Mouse (Mus musculus) stomach, embryonic 16.5 days (tissue): ENCODE data around the gene Spns1. TPM values are rescaled to one million over a fixed set of nuclear protein-coding genes. Genes with fewer than 3 reads are reported as not detected.
"Not testable (repeated sequence)": the region's sequence is repeated elsewhere in the genome, so short reads cannot be mapped to it uniquely, and the experiment has no call there.

Experiments used
- ATAC-seq: fragments of 200-750 bp; cut with Nextera tagmentation; 2 replicates; pipeline ENCODE4 v1.8.0; 2017; ENCODE audit warnings: moderate number of reproducible peaks, moderate TSS enrichment; ENCODE audit not compliant: insufficient read depth, low FRiP score
- H3K27ac ChIP-seq: fragments of 300-500 bp; sonication (generic); 2 replicates; pipeline ENCODE4 v1.5.1; 2014; ENCODE audit warnings: low read length
- H3K27me3 ChIP-seq: fragments of 300-500 bp; sonication (generic); 2 replicates; pipeline ENCODE4 v1.6.1; 2014; ENCODE audit warnings: low read length, control low read depth, mixed read lengths; ENCODE audit not compliant: control insufficient read depth, insufficient read depth
- H3K36me3 ChIP-seq: fragments of 300-500 bp; sonication (generic); 2 replicates; pipeline ENCODE4 v1.6.1; 2014; ENCODE audit warnings: low read length; ENCODE audit not compliant: control insufficient read depth, insufficient read depth
- H3K4me1 ChIP-seq: fragments of 300-500 bp; sonication (generic); 2 replicates; pipeline ENCODE4 v1.6.1; 2014; ENCODE audit warnings: low read length, control low read depth, mixed read lengths; ENCODE audit not compliant: control insufficient read depth, insufficient read depth
- H3K4me2 ChIP-seq: fragments of 300-500 bp; sonication (generic); 2 replicates; pipeline ENCODE4 v1.6.1; 2014; ENCODE audit warnings: low read depth, low read length, mixed read lengths
- H3K4me3 ChIP-seq: fragments of 300-500 bp; sonication (generic); replicated peaks from 2 replicates; pipeline ENCODE4 v1.5.1; 2014; ENCODE audit warnings: mild to moderate bottlenecking, low read length
- H3K9ac ChIP-seq: fragments of 300-500 bp; sonication (generic); 2 replicates; pipeline ENCODE4 v1.6.1; 2014; ENCODE audit warnings: low read length
- H3K9me3 ChIP-seq: fragments of 300-500 bp; sonication (generic); replicated peaks from 2 replicates; pipeline ENCODE4 v1.6.1; 2016; ENCODE audit warnings: low read length, control low read depth; ENCODE audit not compliant: control insufficient read depth
- WGBS: fragments of 180-500 bp; shearing (Covaris S2); extraction: QIAGEN DNeasy Blood & Tissue Kit; methylation state at CpG from one replicate; pipeline ENCODE4 v1.1.7; 2014; 5-methylcytosine and 5-hydroxymethylcytosine counted together
- microRNA-seq: library from miRNA; unstranded; fragments of <30 nt; microRNA quantifications from one replicate; pipeline ENCODE4, GENCODE M21; 2016
- polyA plus RNA-seq: library from polyadenylated mRNA; unstranded; fragments of >200 nt; fragmentation: Nextera tagmentation; extraction: Ambion mirVana; gene quantifications from 2 replicates; pipeline ENCODE4 v1.2.1, GENCODE M21; 2015

The Spns1 gene
- polyA plus RNA-seq, 1 experiment from 2014 or later, result 48.1 TPM

GRCm38 (mm10) chr7:126330693-126331092, 46.6 kb downstream of the Spns1 start:
- H3K4me2 ChIP-seq, result no peak overlapping the region
- H3K9ac ChIP-seq, result no peak overlapping the region
- no peak overlapping the region for H3K27ac ChIP-seq
- H3K36me3 ChIP-seq, result no peaks in the 10 kb centered on the region
- no peaks in the 10 kb centered on the region for H3K9me3 ChIP-seq
- no peaks in the 10 kb centered on the region for H3K27me3 ChIP-seq
- 37% methylated on average over 2 of the region's 2 CpGs for WGBS
- no peak overlapping the region for H3K4me3 ChIP-seq
- no peaks in the 10 kb centered on the region for H3K4me1 ChIP-seq
- ATAC-seq, result no peak

GRCm38 (mm10) chr7:126329907-126330645, 47.2 kb downstream of the Spns1 start:
- Histone ChIP-seq H3K4me3 (no peak overlapping the region), H3K4me1 (no peaks in the 10 kb centered on the region), H3K27ac (no peak overlapping the region), H3K27me3 (no peaks in the 10 kb centered on the region; the same call in 1 of the 2 replicates), H3K9ac (no peak overlapping the region), H3K36me3 (no peaks in the 10 kb centered on the region), H3K4me2 (no peak overlapping the region), H3K9me3 (no peaks in the 10 kb centered on the region)
- 77% methylated on average over 9 of the region's 9 CpGs for WGBS
- no peak for ATAC-seq

- WGBS, result 88% methylated on average over 5 of the region's 6 CpGs
- not testable (repeated sequence) for ATAC-seq, H3K27ac ChIP-seq, H3K4me1 ChIP-seq, H3K4me2 ChIP-seq, H3K36me3 ChIP-seq, H3K9ac ChIP-seq, H3K9me3 ChIP-seq, H3K4me3 ChIP-seq, H3K27me3 ChIP-seq
Measured at GRCm38 (mm10) chr7:126328848-126329247, 48.4 kb downstream of the Spns1 start.

DNA sequence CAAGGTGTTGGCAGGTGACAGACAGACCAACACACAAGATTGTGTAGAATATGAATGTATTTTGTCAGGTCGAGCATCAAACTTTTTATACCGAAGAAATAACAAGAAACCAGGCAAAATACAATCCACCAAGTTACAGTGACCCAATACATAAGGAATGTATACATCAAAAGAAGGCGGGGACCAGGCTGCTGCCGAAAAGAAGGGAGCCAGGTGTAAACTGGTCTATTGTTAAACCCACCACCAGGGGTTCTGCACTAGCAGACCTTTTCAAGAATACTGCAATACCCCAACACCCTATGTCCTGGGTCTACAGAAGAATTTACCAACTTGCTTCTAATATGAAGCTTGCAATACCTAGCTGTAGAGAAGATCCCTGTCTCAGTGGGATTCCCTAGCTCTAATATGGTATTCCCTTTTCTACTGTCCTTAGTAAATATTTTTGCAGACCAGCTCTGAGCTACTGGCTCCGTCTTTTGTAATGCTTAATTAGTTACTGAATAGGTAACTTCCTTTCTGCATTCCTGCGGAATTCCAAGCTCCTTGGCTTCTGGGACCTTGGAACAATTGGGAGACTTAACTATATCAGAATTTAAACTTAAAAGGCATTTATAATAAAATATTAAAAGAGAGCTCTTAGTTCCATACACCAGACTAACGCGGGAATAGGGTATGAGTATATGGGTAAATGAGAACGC, 51.5 kb downstream of the Spns1 start:
- H3K4me1 ChIP-seq, H3K4me3 ChIP-seq, H3K4me2 ChIP-seq, H3K9ac ChIP-seq, H3K27ac ChIP-seq, ATAC-seq, H3K27me3 ChIP-seq, H3K9me3 ChIP-seq, H3K36me3 ChIP-seq: not testable (repeated sequence)
- 17% methylated on average over 9 of the region's 9 CpGs for WGBS

DNA sequence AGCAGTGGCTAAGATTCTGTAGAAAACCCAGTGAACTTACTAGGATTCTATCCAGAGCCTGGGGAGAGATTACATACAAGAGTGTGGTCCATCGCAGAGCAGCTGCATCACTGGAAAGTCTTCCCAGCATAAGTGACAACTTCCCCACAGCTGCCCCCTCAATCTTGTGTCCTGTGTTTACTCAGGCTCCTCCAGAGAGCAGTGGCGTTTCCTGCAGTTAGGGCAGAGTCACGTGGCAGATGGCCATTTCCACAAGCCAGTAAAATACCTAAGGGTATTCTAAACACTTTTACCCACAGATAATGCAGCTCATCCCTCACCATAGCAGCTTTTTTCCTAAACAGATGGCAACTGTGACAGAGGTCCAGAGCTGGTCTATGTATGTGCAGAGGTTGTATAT, 52.5 kb downstream of the Spns1 start:
- H3K27ac ChIP-seq, result peak overlapping the region; percentile 29; the same call in 1 of the 2 replicates
- no peaks in the 10 kb centered on the region for H3K36me3 ChIP-seq
- H3K4me2 ChIP-seq, result no peak overlapping the region
- H3K9ac ChIP-seq, result no peak overlapping the region
- no peaks in the 10 kb centered on the region for H3K9me3 ChIP-seq
- WGBS, result 13% methylated on average over 3 of the region's 3 CpGs
- no peak overlapping the region for H3K4me3 ChIP-seq
- ATAC-seq, result no peak
- no peaks in the 10 kb centered on the region; the same call in 1 of the 2 replicates for H3K27me3 ChIP-seq
- no peaks in the 10 kb centered on the region for H3K4me1 ChIP-seq

- Histone ChIP-seq H3K4me1 (no peaks in the 10 kb centered on the region), H3K27ac (no peak overlapping the region), H3K36me3 (no peaks in the 10 kb centered on the region), H3K9me3 (no peaks in the 10 kb centered on the region), H3K4me2 (no peak overlapping the region), H3K9ac (no peak overlapping the region), H3K27me3 (no peaks in the 10 kb centered on the region; the same call in 1 of the 2 replicates), H3K4me3 (no peak overlapping the region)
- 6% methylated on average over 11 of the region's 11 CpGs for WGBS
- ATAC-seq, result no peak
Measured at GRCm38 (mm10) chr7:126323729-126324128, 53.5 kb downstream of the Spns1 start.

Small RNA genes within 50 kb of the gene (microRNA-seq; reads per million reads assigned to microRNA genes)
- gene Mir7058, result not detected

Other genes with a start within 250 kb of the Spns1 start
- 35.4 and 36.9 TPM in 2 replicates for gene Xpo6, start 176.9 kb downstream of the Spns1 start, polyA plus RNA-seq
- 8.1 and 9.7 TPM in 2 replicates for gene Sbk1, start 104.8 kb downstream of the Spns1 start, polyA plus RNA-seq
- 0.51 and 2.0 TPM in 2 replicates for gene Lat, start 7.9 kb downstream of the Spns1 start, polyA plus RNA-seq
- gene Nfatc2ip, start 19.3 kb upstream of the Spns1 start, polyA plus RNA-seq, result 1.1 and 1.4 TPM in 2 replicates
- gene Cd19, start 37.4 kb upstream of the Spns1 start, polyA plus RNA-seq, result 0.62 and 0.75 TPM in 2 replicates
- gene Rabep2, start 51.3 kb upstream of the Spns1 start, polyA plus RNA-seq, result 28.0 and 31.5 TPM in 2 replicates
- gene Atp2a1, start 85.7 kb upstream of the Spns1 start, polyA plus RNA-seq, result 4.0 and 110 TPM in 2 replicates
- 40.9 and 42.1 TPM in 2 replicates for gene Sh2b1, start 98.0 kb upstream of the Spns1 start, polyA plus RNA-seq
- 140 and 154 TPM in 2 replicates for gene Tufm, start 109.9 kb upstream of the Spns1 start, polyA plus RNA-seq
- 31.2 and 33.4 TPM in 2 replicates for gene Atxn2l, start 126.0 kb upstream of the Spns1 start, polyA plus RNA-seq
- gene Eif3c, start 189.0 kb upstream of the Spns1 start, polyA plus RNA-seq, result 165 and 176 TPM in 2 replicates
- 1.4 and 2.2 TPM in 2 replicates for gene Apobr, start 207.5 kb upstream of the Spns1 start, polyA plus RNA-seq
- 30.4 and 33.3 TPM in 2 replicates for gene Cln3, start 208.4 kb upstream of the Spns1 start, polyA plus RNA-seq
- gene Il27, start 217.5 kb upstream of the Spns1 start, polyA plus RNA-seq, result not detected in 2 replicates